Mouse (Mus musculus) liver, postnatal 0 days (tissue): ENCODE results near the gene Ybx3. TPM values are rescaled to one million over a fixed set of nuclear protein-coding genes. Genes with fewer than 3 reads are reported as not detected.

ENCODE experiments used
- ATAC-seq: fragments of 200-750 bp; cut with Nextera tagmentation; 2 replicates; pipeline ENCODE4 v1.8.0; 2017; ENCODE audit warnings: mild to moderate bottlenecking, moderate library complexity
- DNase-seq: peaks from one replicate; pipeline ENCODE4 v3.0.0-alpha.2; 2016
- H3K27ac ChIP-seq: fragments of 300-500 bp; sonication (generic); 2 replicates; pipeline ENCODE4 v1.5.1; 2014; ENCODE audit warnings: antibody characterized with exemption, moderate library complexity, mild to moderate bottlenecking, low read depth
- H3K27me3 ChIP-seq: fragments of 300-500 bp; sonication (generic); 2 replicates; pipeline ENCODE4 v1.6.1; 2014; ENCODE audit warnings: low read length, control low read depth, mixed read lengths; ENCODE audit not compliant: insufficient read depth
- H3K36me3 ChIP-seq: fragments of 300-500 bp; sonication (generic); replicated peaks from 2 replicates; pipeline ENCODE4 v1.6.1; 2014; ENCODE audit warnings: mild to moderate bottlenecking, control low read depth, low read length, moderate library complexity, mixed read lengths; ENCODE audit not compliant: insufficient read depth
- H3K4me1 ChIP-seq: fragments of 300-500 bp; sonication (generic); 2 replicates; pipeline ENCODE4 v1.6.1; 2014; ENCODE audit warnings: antibody characterized with exemption, mild to moderate bottlenecking, control low read depth; ENCODE audit not compliant: insufficient read depth
- H3K4me2 ChIP-seq: fragments of 300-500 bp; sonication (generic); 2 replicates; pipeline ENCODE4 v1.6.1; 2014; ENCODE audit warnings: low read depth, mild to moderate bottlenecking, low read length, moderate library complexity, mixed read lengths
- H3K4me3 ChIP-seq: fragments of 300-500 bp; sonication (generic); 2 replicates; pipeline ENCODE4 v1.5.1; 2014; ENCODE audit warnings: low read depth, low read length
- H3K9ac ChIP-seq: fragments of 300-500 bp; sonication (generic); replicated peaks from 2 replicates; pipeline ENCODE4 v1.6.1; 2014; ENCODE audit warnings: mild to moderate bottlenecking, moderate library complexity
- H3K9me3 ChIP-seq: fragments of 300-500 bp; sonication (generic); 2 replicates; pipeline ENCODE4 v1.6.1; 2016; ENCODE audit warnings: mild to moderate bottlenecking, control low read depth, low read length, mixed read lengths
- CTCF ChIP-seq: sonication (generic); IDR thresholded peaks from 2 replicates; pipeline ENCODE4 v1.5.1; 2016; ENCODE audit warnings: antibody characterized with exemption, low read depth
- EP300 ChIP-seq: IDR thresholded peaks from 2 replicates; pipeline ENCODE4 v1.6.1; 2016; ENCODE audit warnings: antibody characterized with exemption, low read depth, mild to moderate bottlenecking
- WGBS: fragments of 180-500 bp; shearing (Covaris S2); extraction: QIAGEN DNeasy Blood & Tissue Kit; methylation state at CpG from one replicate; pipeline ENCODE4 v1.1.7; 2014; ENCODE audit not compliant: insufficient replicate concordance; 5-methylcytosine and 5-hydroxymethylcytosine counted together
- polyA plus RNA-seq: library from polyadenylated mRNA; unstranded; fragments of >200 nt; fragmentation: Nextera tagmentation; extraction: Ambion mirVana; gene quantifications from 2 replicates; pipeline ENCODE4 v1.2.1, GENCODE M21; 2015

Gene Ybx3
- polyA plus RNA-seq, 1 experiment from 2014 or later = 38.9 TPM

DNA sequence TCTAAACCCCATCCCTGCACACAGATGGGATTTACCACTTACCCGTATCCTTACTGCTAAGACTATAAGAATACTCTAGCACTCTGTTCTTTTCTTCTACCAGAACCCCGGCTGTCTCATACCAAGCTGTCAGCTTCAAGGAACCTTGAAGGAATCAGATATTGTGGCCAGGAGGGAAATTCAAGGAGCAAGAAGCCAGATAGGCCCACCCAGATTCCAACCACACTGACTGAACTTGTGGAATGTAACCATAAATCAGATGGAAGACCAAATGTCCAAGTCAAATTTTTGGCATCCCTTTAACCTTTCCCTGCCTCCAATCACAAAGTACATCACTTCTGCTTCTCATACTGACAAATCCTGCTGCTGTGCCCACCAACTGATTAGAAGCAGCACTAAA lies 41.2 kb downstream of the Ybx3 start:
- Histone ChIP-seq H3K4me1 (no peaks in the 10 kb centered on the region), H3K27me3 (no peaks in the 10 kb centered on the region), H3K27ac (no peak overlapping the region), H3K9ac (no peak overlapping the region), H3K36me3 (no peaks in the 10 kb centered on the region), H3K4me3 (no peak overlapping the region), H3K9me3 (no peaks in the 10 kb centered on the region), H3K4me2 (no peak overlapping the region)
- 70% methylated on average over 2 of the region's 2 CpGs for WGBS
- ATAC-seq = no peak
- no peak for DNase-seq
- TF ChIP-seq EP300 (no peak), CTCF (no peak)

GRCm38 (mm10) chr6:131344346-131344745 lies 43.9 kb downstream of the Ybx3 start:
- no peaks in the 10 kb centered on the region for H3K9me3 ChIP-seq
- TF ChIP-seq CTCF (no peak), EP300 (no peak)
- ATAC-seq (no peak), DNase-seq (no peak)
- H3K36me3 ChIP-seq = no peaks in the 10 kb centered on the region
- no peaks in the 10 kb centered on the region for H3K27me3 ChIP-seq
- no peak overlapping the region for H3K4me2 ChIP-seq
- no peak overlapping the region for H3K4me3 ChIP-seq
- H3K27ac ChIP-seq = no peak overlapping the region
- H3K4me1 ChIP-seq = no peaks in the 10 kb centered on the region
- WGBS = 73% methylated on average over 7 of the region's 7 CpGs
- H3K9ac ChIP-seq = no peak overlapping the region

DNA sequence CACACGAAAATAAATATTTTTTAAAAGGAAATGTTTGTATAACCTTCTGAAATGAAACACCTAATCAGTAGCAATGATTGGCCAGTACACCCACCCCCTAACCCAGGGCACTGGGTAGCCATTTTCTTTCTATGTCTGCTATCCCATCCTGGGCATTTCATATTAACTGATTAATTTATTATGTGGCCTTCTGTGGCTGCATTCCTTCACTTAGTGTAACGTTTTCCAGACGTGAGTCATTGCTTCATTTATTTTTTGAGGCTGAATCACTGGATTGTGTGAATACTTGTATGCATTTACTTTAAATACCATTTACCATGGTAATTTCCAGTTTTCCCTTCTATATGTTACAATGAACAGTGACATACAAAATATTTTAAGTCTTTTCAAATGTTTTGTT lies 48.2 kb downstream of the Ybx3 start:
- H3K4me1 ChIP-seq = no peaks in the 10 kb centered on the region
- no peak for TF ChIP-seq CTCF
- no peak for TF ChIP-seq EP300
- ATAC-seq = no peak
- H3K9me3 ChIP-seq = no peaks in the 10 kb centered on the region
- H3K36me3 ChIP-seq = no peaks in the 10 kb centered on the region
- H3K4me3 ChIP-seq = no peak overlapping the region
- DNase-seq = no peak
- H3K27me3 ChIP-seq = no peaks in the 10 kb centered on the region
- H3K27ac ChIP-seq = no peak overlapping the region
- no peak overlapping the region for H3K4me2 ChIP-seq
- no peak overlapping the region for H3K9ac ChIP-seq
- WGBS = 66% methylated on average over 3 of the region's 3 CpGs

DNA sequence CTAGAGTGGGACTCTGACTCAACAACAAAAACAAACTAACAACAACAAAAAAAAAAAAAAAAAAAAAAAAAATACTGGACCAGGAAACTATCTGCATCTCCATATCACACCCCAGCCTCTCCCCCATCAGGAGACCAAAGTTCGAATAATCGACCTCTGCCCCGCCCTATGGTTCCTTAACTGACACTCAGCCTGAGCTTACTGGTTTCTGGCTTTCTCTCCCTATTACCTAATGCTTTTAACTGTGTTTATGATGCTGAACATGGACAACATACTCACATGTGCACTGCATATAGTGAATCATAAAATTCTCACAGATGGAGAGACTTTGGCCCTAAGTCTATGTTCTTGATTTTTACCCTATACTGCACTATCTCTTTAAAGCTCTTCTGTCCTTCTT lies 49.0 kb downstream of the Ybx3 start:
- WGBS = 69% methylated on average over 3 of the region's 3 CpGs
- ATAC-seq (no peak), DNase-seq (no peak)
- no peaks in the 10 kb centered on the region for H3K4me1 ChIP-seq
- H3K9ac ChIP-seq = no peak overlapping the region
- H3K27ac ChIP-seq = no peak overlapping the region
- no peaks in the 10 kb centered on the region for H3K36me3 ChIP-seq
- TF ChIP-seq EP300 = no peak
- no peak for TF ChIP-seq CTCF
- no peaks in the 10 kb centered on the region for H3K27me3 ChIP-seq
- H3K9me3 ChIP-seq = no peaks in the 10 kb centered on the region
- H3K4me3 ChIP-seq = no peak overlapping the region
- no peak overlapping the region for H3K4me2 ChIP-seq

DNA sequence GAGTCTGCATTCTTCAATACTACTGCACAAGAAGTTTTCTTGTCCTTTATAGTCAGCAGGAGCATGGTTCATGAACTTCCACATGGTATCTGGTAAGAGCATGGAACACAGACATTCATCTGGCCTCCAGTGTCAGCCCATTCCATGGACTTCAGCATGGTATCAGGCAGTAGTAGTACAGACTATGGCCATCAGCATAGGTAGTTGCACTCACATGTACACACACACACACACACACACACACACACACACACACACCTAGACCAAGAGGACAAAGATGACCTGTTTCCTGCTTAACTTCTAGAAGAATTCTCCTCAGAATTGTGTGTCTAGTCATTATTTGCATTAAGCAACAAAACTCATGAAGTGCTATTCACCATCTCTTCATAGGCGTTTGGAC lies 49.5 kb downstream of the Ybx3 start:
- no peaks in the 10 kb centered on the region for H3K4me1 ChIP-seq
- H3K9me3 ChIP-seq = no peaks in the 10 kb centered on the region
- ATAC-seq (no peak), DNase-seq (no peak)
- TF ChIP-seq CTCF (no peak), EP300 (no peak)
- no peak overlapping the region for H3K4me3 ChIP-seq
- no peak overlapping the region for H3K9ac ChIP-seq
- H3K27me3 ChIP-seq = no peaks in the 10 kb centered on the region
- H3K36me3 ChIP-seq = no peaks in the 10 kb centered on the region
- 63% methylated on average over 1 of the region's 1 CpGs for WGBS
- H3K4me2 ChIP-seq = no peak overlapping the region
- H3K27ac ChIP-seq = no peak overlapping the region

DNA sequence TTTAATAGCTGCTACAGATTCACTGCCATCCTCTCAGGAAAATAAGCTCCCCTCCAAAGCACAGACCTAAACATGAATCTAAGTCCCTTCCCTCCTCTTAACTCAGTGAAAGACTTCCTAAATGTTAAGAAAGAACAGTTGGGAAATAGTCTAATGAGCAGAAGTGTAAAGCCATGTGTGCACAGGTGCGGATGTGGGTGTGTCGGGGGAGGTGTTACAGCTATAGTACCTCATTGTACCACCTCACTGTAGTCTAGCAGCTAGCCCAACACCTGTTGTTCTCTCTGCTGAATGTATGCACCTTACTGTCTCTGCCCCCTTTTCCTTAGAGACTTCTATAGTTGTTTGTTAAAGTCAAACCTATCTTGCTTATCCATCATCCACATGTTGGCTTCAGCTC lies 61.2 kb downstream of the Ybx3 start:
- Histone ChIP-seq H3K27ac (no peak overlapping the region), H3K4me2 (no peak overlapping the region), H3K4me1 (no peaks in the 10 kb centered on the region), H3K36me3 (no peaks in the 10 kb centered on the region), H3K9me3 (no peaks in the 10 kb centered on the region), H3K9ac (no peak overlapping the region), H3K27me3 (no peaks in the 10 kb centered on the region), H3K4me3 (no peak overlapping the region)
- no peak for TF ChIP-seq EP300
- TF ChIP-seq CTCF = no peak
- 74% methylated on average over 2 of the region's 2 CpGs for WGBS
- DNase-seq = no peak
- ATAC-seq = no peak

GRCm38 (mm10) chr6:131321854-131322639 lies 66.2 kb downstream of the Ybx3 start:
- 49% methylated on average over 3 of the region's 3 CpGs for WGBS
- no peaks in the 10 kb centered on the region for H3K9me3 ChIP-seq
- no peaks in the 10 kb centered on the region for H3K36me3 ChIP-seq
- no peaks in the 10 kb centered on the region for H3K4me1 ChIP-seq
- no peak overlapping the region for H3K27ac ChIP-seq
- DNase-seq (no peak), ATAC-seq (no peak)
- no peak overlapping the region for H3K4me2 ChIP-seq
- H3K4me3 ChIP-seq = no peak overlapping the region
- H3K27me3 ChIP-seq = no peaks in the 10 kb centered on the region
- H3K9ac ChIP-seq = no peak overlapping the region
- no peak for TF ChIP-seq EP300
